Mouse (Mus musculus) midbrain, postnatal 0 days (tissue): ENCODE results near the gene Ckap2l. TPM values are rescaled to one million over a fixed set of nuclear protein-coding genes. Genes with fewer than 3 reads are reported as not detected.

Source experiments
- ATAC-seq: fragments of 200-750 bp; cut with Nextera tagmentation; 2 replicates; pipeline ENCODE4 v1.8.0; 2017; ENCODE audit warnings: moderate number of reproducible peaks, mild to moderate bottlenecking, moderate TSS enrichment, moderate library complexity; ENCODE audit not compliant: low FRiP score
- DNase-seq: peaks from one replicate; pipeline ENCODE4 v3.0.0-alpha.2; 2015; ENCODE audit warnings: low spot score
- H3K27ac ChIP-seq: fragments of 300-500 bp; sonication (generic); 2 replicates; pipeline ENCODE4 v1.5.1; 2014; ENCODE audit warnings: low read depth, mild to moderate bottlenecking, low read length, mixed read lengths
- H3K27me3 ChIP-seq: fragments of 300-500 bp; sonication (generic); 2 replicates; pipeline ENCODE4 v1.6.1; 2014; ENCODE audit warnings: low read length, control low read depth, mixed read lengths; ENCODE audit not compliant: insufficient read depth
- H3K36me3 ChIP-seq: fragments of 300-500 bp; sonication (generic); 2 replicates; pipeline ENCODE4 v1.6.1; 2014; ENCODE audit warnings: low read length, control low read depth, mixed read lengths; ENCODE audit not compliant: insufficient read depth
- H3K4me1 ChIP-seq: fragments of 300-500 bp; sonication (generic); 2 replicates; pipeline ENCODE4 v1.6.1; 2014; ENCODE audit warnings: mild to moderate bottlenecking, control low read depth, antibody characterized with exemption, low read length, mixed read lengths; ENCODE audit not compliant: insufficient read depth
- H3K4me2 ChIP-seq: fragments of 300-500 bp; sonication (generic); 2 replicates; pipeline ENCODE4 v1.6.1; 2014; ENCODE audit warnings: low read depth, mild to moderate bottlenecking, low read length, mixed read lengths; ENCODE audit not compliant: poor library complexity, severe bottlenecking
- H3K4me3 ChIP-seq: fragments of 300-500 bp; sonication (generic); 2 replicates; pipeline ENCODE4 v1.5.1; 2014; ENCODE audit warnings: low read depth, mild to moderate bottlenecking, low read length, moderate library complexity
- H3K9ac ChIP-seq: fragments of 300-500 bp; sonication (generic); replicated peaks from 2 replicates; pipeline ENCODE4 v1.6.1; 2014; ENCODE audit warnings: mild to moderate bottlenecking, low read length, moderate library complexity, mixed read lengths; ENCODE audit not compliant: poor library complexity, severe bottlenecking
- H3K9me3 ChIP-seq: fragments of 300-500 bp; sonication (generic); 2 replicates; pipeline ENCODE4 v1.6.1; 2016; ENCODE audit warnings: low read length, control low read depth
- CTCF ChIP-seq: IDR thresholded peaks from 2 replicates; pipeline ENCODE4 v1.5.1; 2016; ENCODE audit warnings: antibody characterized with exemption, mild to moderate bottlenecking
- WGBS: fragments of 180-500 bp; shearing (Covaris S2); extraction: QIAGEN DNeasy Blood & Tissue Kit; methylation state at CpG from one replicate; pipeline ENCODE4 v1.1.7; 2014; 5-methylcytosine and 5-hydroxymethylcytosine counted together
- polyA plus RNA-seq: library from polyadenylated mRNA; unstranded; fragments of >200 nt; fragmentation: Nextera tagmentation; extraction: Ambion mirVana; gene quantifications from 2 replicates; pipeline ENCODE4 v1.2.1, GENCODE M21; 2015
- total RNA-seq: library from RNA; depleted of rRNA; stranded (reverse); fragments of >200 nt; gene quantifications from 2 replicates; pipeline ENCODE4 v1.2.3, GENCODE M21; 2014

Ckap2l gene
- total and polyA plus RNA-seq, 2 experiments from 2014 or later, result 4.8 to 5.8 TPM

- ATAC-seq (no peak), DNase-seq (no peak)
- no peaks in the 10 kb centered on the region for H3K9me3 ChIP-seq
- no peaks in the 10 kb centered on the region for H3K27me3 ChIP-seq
- TF ChIP-seq CTCF, result no peak
- H3K4me3 ChIP-seq, result no peak overlapping the region
- H3K9ac ChIP-seq, result no peak overlapping the region
- no peaks in the 10 kb centered on the region for H3K36me3 ChIP-seq
- H3K4me1 ChIP-seq, result peaks cover 3% of the 10 kb centered on the region; the same call in 1 of the 2 replicates
- no peak overlapping the region for H3K4me2 ChIP-seq
- H3K27ac ChIP-seq, result no peak overlapping the region
- WGBS, result 81% methylated on average over 2 of the region's 2 CpGs
These were observed 43.4 kb downstream of the Ckap2l start for GRCm38 (mm10) chr2:129253631-129253970.

GRCm38 (mm10) chr2:129252836-129253630, 44.0 kb downstream of the Ckap2l start:
- Histone ChIP-seq H3K36me3 (no peaks in the 10 kb centered on the region), H3K9ac (no peak overlapping the region), H3K4me2 (no peak overlapping the region), H3K4me1 (no peaks in the 10 kb centered on the region), H3K27me3 (no peaks in the 10 kb centered on the region), H3K4me3 (no peak overlapping the region), H3K9me3 (no peaks in the 10 kb centered on the region), H3K27ac (no peak overlapping the region)
- WGBS, result 91% methylated on average over 19 of the region's 19 CpGs
- DNase-seq (no peak), ATAC-seq (no peak)
- no peak for TF ChIP-seq CTCF

- Histone ChIP-seq H3K4me1 (peaks cover 2% of the 10 kb centered on the region; the same call in 1 of the 2 replicates), H3K27ac (no peak overlapping the region), H3K9ac (no peak overlapping the region), H3K27me3 (no peaks in the 10 kb centered on the region), H3K36me3 (no peaks in the 10 kb centered on the region), H3K4me2 (no peak overlapping the region), H3K4me3 (no peak overlapping the region), H3K9me3 (no peaks in the 10 kb centered on the region)
- WGBS, result 50% methylated on average over 1 of the region's 1 CpGs
- TF ChIP-seq CTCF, result no peak
- ATAC-seq, result no peak
- DNase-seq, result no peak
These were observed 47.7 kb downstream of the Ckap2l start for GRCm38 (mm10) chr2:129249321-129249720.

- 89% methylated on average over 7 of the region's 7 CpGs for WGBS
- DNase-seq (no peak), ATAC-seq (no peak)
- no peaks in the 10 kb centered on the region for H3K27me3 ChIP-seq
- no peak overlapping the region for H3K27ac ChIP-seq
- H3K9ac ChIP-seq, result no peak overlapping the region
- H3K9me3 ChIP-seq, result no peaks in the 10 kb centered on the region
- H3K4me3 ChIP-seq, result no peak overlapping the region
- no peak for TF ChIP-seq CTCF
- no peaks in the 10 kb centered on the region for H3K36me3 ChIP-seq
- H3K4me1 ChIP-seq, result peaks cover 2% of the 10 kb centered on the region; the same call in 1 of the 2 replicates
- no peak overlapping the region for H3K4me2 ChIP-seq
These were observed 49.3 kb downstream of the Ckap2l start for GRCm38 (mm10) chr2:129247707-129248121.

- no peaks in the 10 kb centered on the region for H3K27me3 ChIP-seq
- 95% methylated on average over 12 of the region's 12 CpGs for WGBS
- no peaks in the 10 kb centered on the region for H3K9me3 ChIP-seq
- H3K27ac ChIP-seq, result no peak overlapping the region
- H3K9ac ChIP-seq, result no peak overlapping the region
- no peak overlapping the region for H3K4me2 ChIP-seq
- H3K36me3 ChIP-seq, result no peaks in the 10 kb centered on the region
- DNase-seq (no peak), ATAC-seq (no peak)
- TF ChIP-seq CTCF, result no peak
- no peak overlapping the region for H3K4me3 ChIP-seq
- peaks cover 2% of the 10 kb centered on the region; the same call in 1 of the 2 replicates for H3K4me1 ChIP-seq
These were observed 50.1 kb downstream of the Ckap2l start for GRCm38 (mm10) chr2:129246924-129247323.

GRCm38 (mm10) chr2:129246436-129246835, 50.6 kb downstream of the Ckap2l start:
- no peaks in the 10 kb centered on the region for H3K36me3 ChIP-seq

More at GRCm38 (mm10) chr2:129246436-129246835, 50.6 kb downstream of the Ckap2l start:
- no peak for TF ChIP-seq CTCF
- ATAC-seq, result no peak
- Histone ChIP-seq H3K9me3 (no peaks in the 10 kb centered on the region), H3K4me2 (no peak overlapping the region), H3K27ac (no peak overlapping the region), H3K9ac (no peak overlapping the region), H3K4me1 (peaks cover 2% of the 10 kb centered on the region; the same call in 1 of the 2 replicates), H3K4me3 (no peak overlapping the region), H3K27me3 (no peaks in the 10 kb centered on the region)
- DNase-seq, result no peak
- WGBS, result 89% methylated on average over 7 of the region's 7 CpGs
